Mouse (Mus musculus): Measurements from ENCODE around the gene Sult1b1. TPM values are rescaled to one million over a fixed set of nuclear protein-coding genes. Genes with fewer than 3 reads are reported as not detected.
"Not testable (repeated sequence)": the region's sequence is repeated elsewhere in the genome, so short reads cannot be mapped to it uniquely, and the experiment has no call there.

The Sult1b1 gene
- polyA plus RNA-seq (2016; fragmentation: Nextera tagmentation; extraction: Ambion mirVana), result not detected in 2 replicates

DNA sequence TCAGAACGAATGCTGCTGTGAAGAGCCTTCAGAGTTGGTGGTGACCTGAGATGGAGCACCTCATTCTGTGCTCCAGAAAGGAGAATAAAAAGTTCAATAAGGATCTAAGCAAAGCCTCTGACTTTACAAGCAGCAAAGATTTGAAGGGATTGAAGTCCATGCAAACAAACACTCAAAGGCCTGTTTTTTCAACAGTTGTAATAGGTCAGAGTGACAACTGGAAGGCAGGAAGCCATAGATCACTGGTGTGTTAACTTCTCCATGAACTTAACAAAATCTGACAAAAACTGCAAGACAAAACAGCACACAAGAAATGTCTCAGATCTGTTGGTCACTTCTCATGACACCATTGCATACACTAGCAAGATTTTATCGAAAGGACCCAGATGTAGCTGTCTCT is at the start of gene Sult1b1:
Gene Sult1b1, minus strand, starts transcription at position 85 of the 400 bp plus-strand sequence.
- Histone ChIP-seq H3K27ac (replicated peaks) (no peak within 1 kb of the TSS), H3K4me3 (no peak within 1 kb of the TSS), H3K27me3 (ENCODE audit: low read depth, poor library complexity, severe bottlenecking) (no peaks in the 10 kb centered on the region), H3K9me3 (replicated peaks) (no peaks in the 10 kb centered on the region), H3K4me1 (no peaks in the 10 kb centered on the region), H3K36me3 (no peaks in the 10 kb centered on the region)
- no peak for DNase-seq (ENCODE audit: low spot score)
- 93% methylated on average over 2 of the region's 2 CpGs for WGBS

DNA sequence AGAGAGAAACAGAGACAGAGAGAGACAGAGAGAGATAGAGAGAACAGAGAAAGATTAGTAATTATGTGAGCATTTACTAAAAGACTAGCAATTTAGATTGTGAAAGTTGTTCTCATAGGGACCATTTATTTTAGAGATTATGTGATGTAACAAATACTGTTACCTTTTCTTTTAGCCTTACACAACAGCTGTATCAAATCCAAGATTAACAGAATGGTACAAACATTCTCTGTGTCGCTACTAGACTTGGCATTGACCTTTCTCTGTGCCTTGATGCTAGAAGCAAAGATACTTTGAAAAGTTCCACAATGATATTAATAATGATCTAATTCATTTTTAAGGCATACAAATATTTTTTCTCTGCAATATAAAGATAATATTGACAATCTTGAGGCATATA is 42.4 kb upstream of the Sult1b1 start:
- Histone ChIP-seq H3K4me1 (no peaks in the 10 kb centered on the region), H3K4me3 (no peak overlapping the region), H3K27me3 (ENCODE audit: low read depth, poor library complexity, severe bottlenecking) (no peaks in the 10 kb centered on the region), H3K27ac (replicated peaks) (no peak overlapping the region), H3K36me3 (no peaks in the 10 kb centered on the region), H3K9me3 (replicated peaks) (no peaks in the 10 kb centered on the region)
- 90% methylated on average over 1 of the region's 1 CpGs for WGBS
- no peak for DNase-seq (ENCODE audit: low spot score)

DNA sequence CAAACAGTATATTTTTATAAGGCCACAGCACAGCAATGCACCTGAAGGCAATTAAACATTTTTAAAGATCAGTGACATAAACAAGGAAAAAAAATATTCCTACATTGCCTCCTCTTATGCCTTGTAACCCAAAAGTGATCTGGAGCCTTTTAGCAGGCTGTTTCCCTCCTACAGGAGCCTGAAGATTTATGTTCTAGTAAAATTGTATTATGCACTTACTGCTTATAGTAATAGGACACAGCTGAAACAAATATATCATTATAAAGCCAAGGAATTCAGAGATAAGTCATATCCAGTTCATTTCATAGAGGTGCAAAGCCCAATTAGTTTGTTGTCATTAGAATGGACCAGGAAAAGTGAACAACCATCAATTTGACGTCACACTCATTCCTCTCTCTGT is 36.2 kb upstream of the Sult1b1 start:
- Histone ChIP-seq H3K27me3 (ENCODE audit: low read depth, poor library complexity, severe bottlenecking) (no peaks in the 10 kb centered on the region), H3K9me3 (replicated peaks) (no peaks in the 10 kb centered on the region), H3K27ac (replicated peaks) (no peak overlapping the region), H3K4me3 (no peak overlapping the region), H3K36me3 (no peaks in the 10 kb centered on the region), H3K4me1 (no peaks in the 10 kb centered on the region)
- WGBS, result 63% methylated on average over 1 of the region's 1 CpGs
- no peak for DNase-seq (ENCODE audit: low spot score)

DNA sequence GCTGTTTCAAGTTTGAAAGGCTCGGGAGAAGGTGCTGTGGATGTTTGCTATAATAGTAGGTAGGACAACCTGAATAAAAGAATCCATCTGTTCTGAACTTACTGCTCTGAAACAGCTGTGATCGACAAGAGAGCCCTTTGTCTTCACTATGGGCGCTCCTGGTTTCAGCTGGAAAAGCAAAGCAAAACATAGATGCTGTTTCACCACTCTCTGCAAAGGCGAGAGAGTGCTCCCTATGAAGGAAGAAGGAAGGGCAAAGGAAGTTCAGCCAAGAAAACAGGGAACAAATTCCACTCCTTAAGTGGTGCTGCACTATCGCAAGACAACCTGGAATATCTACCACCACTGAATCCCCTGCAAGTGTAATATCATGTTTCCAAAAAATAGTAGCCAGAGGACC is 35.5 kb upstream of the Sult1b1 start:
- Histone ChIP-seq H3K9me3 (replicated peaks) (no peaks in the 10 kb centered on the region), H3K4me1 (no peaks in the 10 kb centered on the region), H3K27ac (replicated peaks) (no peak overlapping the region), H3K27me3 (ENCODE audit: low read depth, poor library complexity, severe bottlenecking) (no peaks in the 10 kb centered on the region), H3K4me3 (no peak overlapping the region), H3K36me3 (no peaks in the 10 kb centered on the region)
- WGBS, result 73% methylated on average over 5 of the region's 5 CpGs
- DNase-seq (ENCODE audit: low spot score), result no peak

DNA sequence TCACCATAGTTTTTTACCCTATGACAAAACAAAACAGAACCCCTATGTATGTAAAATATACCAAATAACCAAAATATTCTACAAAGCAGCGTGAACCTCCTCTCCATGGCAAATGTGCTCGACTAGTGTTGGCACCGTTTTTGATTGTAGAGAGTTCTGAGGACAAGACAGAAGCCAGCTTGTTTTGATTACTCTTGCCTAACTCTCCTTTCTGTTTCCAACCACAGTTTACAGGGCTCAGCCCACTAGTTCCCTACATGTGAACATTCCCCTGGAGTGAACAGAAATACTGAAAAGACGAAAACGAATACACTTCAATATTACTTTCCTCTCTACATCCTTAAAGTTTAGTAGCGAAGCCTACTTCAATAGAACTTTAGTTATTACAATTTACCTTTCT is 34.8 kb upstream of the Sult1b1 start:
- no peak overlapping the region for H3K4me3 ChIP-seq
- H3K9me3 ChIP-seq (replicated peaks), result no peaks in the 10 kb centered on the region
- no peak for DNase-seq (ENCODE audit: low spot score)
- H3K4me1 ChIP-seq, result no peaks in the 10 kb centered on the region
- 88% methylated on average over 6 of the region's 6 CpGs for WGBS
- H3K36me3 ChIP-seq, result no peaks in the 10 kb centered on the region
- no peaks in the 10 kb centered on the region for H3K27me3 ChIP-seq (ENCODE audit: low read depth, poor library complexity, severe bottlenecking)
- H3K27ac ChIP-seq (replicated peaks), result no peak overlapping the region

DNA sequence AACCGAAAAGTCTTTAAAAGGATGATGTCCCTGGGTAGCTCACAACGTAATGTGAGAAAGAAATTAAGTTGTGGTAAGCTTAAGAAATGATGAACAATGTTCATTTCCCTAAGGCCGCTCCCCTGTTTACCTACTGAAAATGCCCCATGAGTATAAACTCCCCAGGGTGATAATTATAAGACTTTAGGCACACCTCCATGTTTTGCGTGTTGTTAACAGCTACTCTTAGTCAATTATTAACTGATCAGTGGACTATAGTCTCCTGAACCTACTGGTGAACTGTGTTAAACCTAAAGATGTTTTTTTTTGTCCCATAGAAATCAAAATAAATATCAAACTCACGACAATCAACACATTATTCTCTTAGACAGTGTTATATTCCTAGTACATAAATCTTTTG is 30.9 kb upstream of the Sult1b1 start, which contains the start of gene Sult1d1:
Gene Sult1d1, minus strand, starts transcription at position 183 of the 400 bp plus-strand sequence.
- Histone ChIP-seq H3K9me3 (replicated peaks) (no peaks in the 10 kb centered on the region), H3K4me3 (no peak within 1 kb of the TSS), H3K4me1 (no peaks in the 10 kb centered on the region), H3K27me3 (ENCODE audit: low read depth, poor library complexity, severe bottlenecking) (no peaks in the 10 kb centered on the region), H3K27ac (replicated peaks) (no peak within 1 kb of the TSS), H3K36me3 (no peaks in the 10 kb centered on the region)
- 87% methylated on average over 5 of the region's 5 CpGs for WGBS
- no peak for DNase-seq (ENCODE audit: low spot score)

DNA sequence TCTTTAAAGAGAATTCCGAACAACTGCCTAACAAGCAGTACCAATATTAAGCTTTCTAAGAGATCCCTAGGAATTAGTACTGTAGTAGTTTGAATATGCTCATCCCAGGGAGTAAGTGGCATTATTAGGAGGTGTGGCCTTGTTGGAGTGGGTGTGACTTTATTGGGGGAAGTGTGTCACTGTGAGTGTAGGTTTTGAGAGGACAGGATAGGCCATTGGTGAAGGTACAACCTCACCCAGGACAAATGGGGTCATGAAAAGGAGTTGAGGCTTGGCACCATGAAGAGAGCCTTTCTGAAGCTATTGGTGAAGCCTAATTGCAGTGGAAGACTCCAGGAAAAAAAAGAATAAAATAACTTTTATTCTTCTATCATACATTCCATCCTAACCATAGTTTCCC is 29.3 kb upstream of the Sult1b1 start:
- Histone ChIP-seq H3K4me1 (no peaks in the 10 kb centered on the region), H3K4me3 (no peak overlapping the region), H3K9me3 (replicated peaks) (no peaks in the 10 kb centered on the region), H3K27me3 (ENCODE audit: low read depth, poor library complexity, severe bottlenecking) (no peaks in the 10 kb centered on the region), H3K36me3 (no peaks in the 10 kb centered on the region), H3K27ac (replicated peaks) (no peak overlapping the region)
- DNase-seq (ENCODE audit: low spot score), result no peak
- WGBS, result 83% methylated on average over 1 of the region's 1 CpGs

DNA sequence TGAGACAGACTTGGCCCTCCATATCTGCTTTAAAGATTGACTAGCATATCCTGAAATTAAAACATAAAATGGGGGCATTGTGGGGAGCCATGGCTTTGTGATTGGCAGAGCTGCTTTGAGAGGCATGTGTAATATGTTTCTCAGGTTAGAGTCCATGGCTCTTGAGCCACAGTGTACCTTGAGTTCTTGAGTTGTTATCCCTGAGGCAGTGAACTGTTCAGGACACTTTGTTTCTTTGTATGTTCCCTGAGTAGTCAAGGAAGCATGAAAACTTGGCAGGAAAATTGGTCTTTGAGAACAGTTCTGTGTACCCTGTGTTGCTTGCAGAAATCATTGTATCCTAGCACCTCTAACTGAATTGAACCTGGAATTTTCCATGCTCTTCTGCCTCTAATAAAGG is 25.0 kb upstream of the Sult1b1 start:
- no peaks in the 10 kb centered on the region for H3K9me3 ChIP-seq (replicated peaks)
- H3K36me3 ChIP-seq, result no peaks in the 10 kb centered on the region
- no peaks in the 10 kb centered on the region for H3K4me1 ChIP-seq
- no peak for DNase-seq (ENCODE audit: low spot score)
- no peak overlapping the region for H3K4me3 ChIP-seq
- H3K27ac ChIP-seq (replicated peaks), result no peak overlapping the region
- no peaks in the 10 kb centered on the region for H3K27me3 ChIP-seq (ENCODE audit: low read depth, poor library complexity, severe bottlenecking)

DNA sequence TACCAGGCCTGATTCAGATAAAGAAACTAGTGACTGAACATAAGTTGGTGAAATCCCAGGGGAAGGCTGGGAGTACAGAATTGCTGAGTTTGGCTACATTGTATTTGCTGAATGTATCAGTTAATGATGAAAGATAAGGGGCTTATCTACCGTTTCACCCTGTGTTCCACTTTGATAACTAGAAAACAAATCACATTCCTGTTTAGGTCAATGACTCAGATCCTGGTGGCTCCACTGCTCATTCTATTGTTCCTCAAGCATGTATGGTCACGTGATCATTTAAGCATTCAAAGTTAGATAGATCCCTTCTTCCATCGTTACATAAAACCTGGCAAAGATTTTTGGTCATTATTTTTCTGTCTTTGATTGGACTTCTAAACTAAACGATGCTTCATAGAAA is 24.5 kb upstream of the Sult1b1 start:
- DNase-seq (ENCODE audit: low spot score), result no peak
- H3K36me3 ChIP-seq, result no peaks in the 10 kb centered on the region
- no peaks in the 10 kb centered on the region for H3K4me1 ChIP-seq
- no peaks in the 10 kb centered on the region for H3K9me3 ChIP-seq (replicated peaks)
- WGBS, result 82% methylated on average over 4 of the region's 4 CpGs
- H3K4me3 ChIP-seq, result no peak overlapping the region
- H3K27ac ChIP-seq (replicated peaks), result no peak overlapping the region
- no peaks in the 10 kb centered on the region for H3K27me3 ChIP-seq (ENCODE audit: low read depth, poor library complexity, severe bottlenecking)

DNA sequence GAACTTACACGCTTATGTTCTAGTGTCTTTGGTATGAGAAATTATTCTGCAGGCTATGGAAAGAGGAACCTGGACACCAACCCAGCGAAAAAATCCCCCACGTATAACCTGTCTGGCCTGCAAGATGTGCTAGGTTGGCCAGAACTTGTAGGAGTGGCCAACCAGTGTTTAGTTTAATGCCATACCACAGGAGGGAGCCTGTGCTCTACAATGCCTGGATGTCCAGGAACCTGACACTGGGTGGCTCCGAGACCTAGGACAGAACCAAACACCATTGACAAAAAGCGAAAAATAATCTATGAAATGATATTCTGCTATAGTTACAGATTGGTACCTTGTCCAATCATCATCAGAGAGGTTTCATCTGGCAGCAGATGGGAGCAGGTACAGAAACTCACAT is 22.1 kb upstream of the Sult1b1 start:
- Histone ChIP-seq H3K27ac (replicated peaks) (no peak overlapping the region), H3K4me1 (no peaks in the 10 kb centered on the region), H3K27me3 (ENCODE audit: low read depth, poor library complexity, severe bottlenecking) (no peaks in the 10 kb centered on the region), H3K9me3 (replicated peaks) (no peaks in the 10 kb centered on the region), H3K36me3 (no peaks in the 10 kb centered on the region), H3K4me3 (no peak overlapping the region)
- no peak for DNase-seq (ENCODE audit: low spot score)
- WGBS, result 82% methylated on average over 5 of the region's 5 CpGs

DNA sequence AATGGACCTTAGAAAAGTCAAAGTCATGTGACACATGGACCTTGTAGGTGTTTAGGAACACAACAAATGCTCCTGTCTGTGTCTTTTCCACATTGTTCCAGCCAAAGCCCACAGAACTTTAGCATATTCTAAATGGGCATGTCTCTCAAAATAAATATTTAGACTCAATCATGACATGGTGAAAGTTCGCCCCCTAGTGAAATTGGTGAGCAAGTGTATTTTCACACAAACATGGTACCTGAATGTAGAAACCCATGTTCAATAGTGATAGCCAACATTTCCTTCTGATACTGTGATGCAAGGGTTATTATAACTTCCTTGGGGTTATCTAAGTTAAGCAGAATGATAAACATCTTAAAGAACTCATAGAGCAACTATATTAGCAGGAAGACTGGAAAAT is 12.9 kb upstream of the Sult1b1 start:
- Histone ChIP-seq H3K4me3 (no peak overlapping the region), H3K9me3 (replicated peaks) (no peaks in the 10 kb centered on the region), H3K27me3 (ENCODE audit: low read depth, poor library complexity, severe bottlenecking) (no peaks in the 10 kb centered on the region), H3K36me3 (no peaks in the 10 kb centered on the region), H3K27ac (replicated peaks) (no peak overlapping the region), H3K4me1 (no peaks in the 10 kb centered on the region)
- no peak for DNase-seq (ENCODE audit: low spot score)
- 30% methylated on average over 1 of the region's 1 CpGs for WGBS

DNA sequence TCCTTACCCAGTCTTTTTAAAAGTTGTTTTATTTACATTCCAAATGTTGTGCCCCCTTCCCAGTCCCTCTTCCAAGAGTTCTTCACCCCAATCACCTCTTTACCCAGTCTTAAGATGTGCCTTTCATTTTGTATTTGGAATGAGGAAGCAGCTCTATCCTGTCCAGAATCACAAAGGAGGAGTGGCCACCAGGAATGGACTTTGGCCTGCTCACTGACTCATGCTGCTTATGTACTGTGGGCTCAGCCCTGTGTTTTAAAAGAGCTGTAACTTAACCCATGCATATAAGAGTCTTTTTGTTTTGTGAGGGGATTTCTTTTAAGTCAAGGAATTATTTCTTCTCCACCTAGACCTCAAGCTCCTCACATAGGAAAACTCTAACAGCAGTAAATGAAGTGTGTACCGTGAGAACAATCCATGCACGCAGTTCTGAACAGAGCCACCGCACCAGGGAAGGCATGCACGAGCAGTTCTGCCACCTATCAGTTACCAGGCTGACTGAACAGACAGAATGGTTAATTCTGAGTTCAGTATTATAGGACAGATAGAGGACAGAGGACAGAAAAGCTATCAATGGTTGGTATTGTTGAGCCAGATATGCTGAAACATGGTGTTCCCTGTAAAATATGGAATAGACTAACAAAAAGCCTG is 1.9 kb downstream of the Sult1b1 start:
- Histone ChIP-seq H3K27ac (replicated peaks) (no peak overlapping the region), H3K4me3 (no peak overlapping the region), H3K27me3 (ENCODE audit: low read depth, poor library complexity, severe bottlenecking) (no peaks in the 10 kb centered on the region), H3K36me3 (no peaks in the 10 kb centered on the region), H3K4me1 (no peaks in the 10 kb centered on the region), H3K9me3 (replicated peaks) (no peaks in the 10 kb centered on the region)
- no peak for DNase-seq (ENCODE audit: low spot score)
- 51% methylated on average over 4 of the region's 4 CpGs for WGBS

DNA sequence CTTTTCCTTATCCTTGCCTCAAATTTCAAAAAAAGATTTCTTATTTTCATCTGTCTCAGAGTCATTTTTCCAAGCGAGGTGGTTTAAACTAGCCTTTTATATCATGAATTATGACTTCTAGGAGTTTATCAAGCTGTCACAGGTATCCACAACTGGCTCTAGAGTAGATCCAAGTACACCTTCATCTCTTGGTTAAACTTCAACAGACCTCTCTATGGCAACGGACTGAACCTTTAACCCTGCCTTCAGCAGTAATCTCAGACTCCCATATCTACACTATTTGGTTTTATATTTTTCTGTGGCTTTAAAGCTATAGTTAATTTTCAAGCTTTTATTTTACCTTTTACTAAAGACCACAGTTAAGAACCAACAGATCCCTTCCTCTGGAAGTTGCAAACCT is 5.7 kb downstream of the Sult1b1 start:
- H3K27ac ChIP-seq (replicated peaks), result no peak overlapping the region
- H3K36me3 ChIP-seq, result no peaks in the 10 kb centered on the region
- no peaks in the 10 kb centered on the region for H3K4me1 ChIP-seq
- H3K4me3 ChIP-seq, result no peak overlapping the region
- H3K9me3 ChIP-seq (replicated peaks), result no peaks in the 10 kb centered on the region
- WGBS, result 80% methylated on average over 2 of the region's 2 CpGs
- H3K27me3 ChIP-seq (ENCODE audit: low read depth, poor library complexity, severe bottlenecking), result no peaks in the 10 kb centered on the region
- no peak for DNase-seq (ENCODE audit: low spot score)

DNA sequence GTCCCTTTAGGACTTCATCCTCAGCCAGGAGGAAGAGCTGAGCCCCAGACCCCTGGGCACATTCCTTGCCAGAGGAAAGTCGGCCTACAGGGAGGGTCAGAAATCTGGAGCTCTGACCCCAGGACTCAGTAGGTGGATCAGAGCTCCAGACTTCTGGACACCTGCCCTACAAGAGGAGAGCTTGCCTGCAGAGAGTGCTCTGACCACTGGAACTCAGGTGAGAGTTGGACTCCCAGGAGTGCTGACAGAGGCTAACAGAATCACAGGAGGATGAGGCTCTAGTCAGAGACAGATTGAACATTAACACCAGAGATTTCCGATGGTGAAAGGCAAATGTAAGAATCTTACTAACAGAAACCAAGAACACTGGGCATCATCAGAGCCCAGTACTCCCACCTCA is 14.4 kb downstream of the Sult1b1 start:
- 90% methylated on average over 2 of the region's 2 CpGs for WGBS
- not testable (repeated sequence) for H3K27me3 ChIP-seq (ENCODE audit: low read depth, poor library complexity, severe bottlenecking); H3K4me1 ChIP-seq; H3K27ac ChIP-seq (replicated peaks); H3K9me3 ChIP-seq (replicated peaks); H3K4me3 ChIP-seq; H3K36me3 ChIP-seq; DNase-seq (ENCODE audit: low spot score)
